Mouse (Mus musculus): ENCODE results near the gene Folh1.
"Not testable (repeated sequence)": the region's sequence is repeated elsewhere in the genome, so short reads cannot be mapped to it uniquely, and the experiment has no call there.

The Folh1 gene

GRCm38 (mm10) chr7:86775617-86776325, at the start of gene Folh1:
Folh1 (minus strand) TSS chr7:86775943.
- no peak for DNase-seq (ENCODE audit: extremely low spot score, low read depth, low spot score)

GRCm38 (mm10) chr7:86816466-86816865, 40.7 kb upstream of the Folh1 start:
- no peak for DNase-seq (ENCODE audit: extremely low spot score, low read depth, low spot score)

GRCm38 (mm10) chr7:86815716-86816115, 40.0 kb upstream of the Folh1 start:
- DNase-seq (ENCODE audit: extremely low spot score, low read depth, low spot score): not testable (repeated sequence)

GRCm38 (mm10) chr7:86815241-86815640, 39.5 kb upstream of the Folh1 start:
- DNase-seq (ENCODE audit: extremely low spot score, low read depth, low spot score): not testable (repeated sequence)

GRCm38 (mm10) chr7:86794727-86795126, 19.0 kb upstream of the Folh1 start, which contains the start of gene Vmn2r77:
Vmn2r77 (plus strand) TSS chr7:86795027.
- no peak for DNase-seq (ENCODE audit: extremely low spot score, low read depth, low spot score)

GRCm38 (mm10) chr7:86771621-86772020, 4.1 kb downstream of the Folh1 start:
- DNase-seq (ENCODE audit: extremely low spot score, low read depth, low spot score): no peak

GRCm38 (mm10) chr7:86764628-86765027, 11.1 kb downstream of the Folh1 start:
- no peak for DNase-seq (ENCODE audit: extremely low spot score, low read depth, low spot score)

GRCm38 (mm10) chr7:86760751-86761150, 15.0 kb downstream of the Folh1 start:
- no peak for DNase-seq (ENCODE audit: extremely low spot score, low read depth, low spot score)

- no peak for DNase-seq (ENCODE audit: extremely low spot score, low read depth, low spot score)
Measured at GRCm38 (mm10) chr7:86725013-86725412, 50.7 kb downstream of the Folh1 start.

GRCm38 (mm10) chr7:86688030-86688429, 87.7 kb downstream of the Folh1 start, which contains the start of gene Olfr292:
Olfr292 (plus strand) TSS chr7:86688330.
- no peak for DNase-seq (ENCODE audit: extremely low spot score, low read depth, low spot score)
